Mouse (Mus musculus) lung, postnatal 0 days (tissue): ENCODE measurements around the gene Dnajb11.

Experiments
- CTCF ChIP-seq: IDR thresholded peaks from 2 replicates; pipeline ENCODE4 v1.5.1; 2016; ENCODE audit warnings: antibody characterized with exemption, mild to moderate bottlenecking
- EP300 ChIP-seq: IDR thresholded peaks from 2 replicates; pipeline ENCODE4 v1.6.1; 2016; ENCODE audit warnings: antibody characterized with exemption, mild to moderate bottlenecking, control low read depth

GRCm38 (mm10) chr16:22844061-22844801, 13.4 kb upstream of the Dnajb11 start:
- TF ChIP-seq CTCF (no peak), EP300 (no peak)
